Mouse (Mus musculus) erythroblast, embryonic 14.5 days (primary cell): ENCODE data around the gene Adamtsl4. TPM values are rescaled to one million over a fixed set of nuclear protein-coding genes. Genes with fewer than 3 reads are reported as not detected.
"Not testable (repeated sequence)": the region's sequence is repeated elsewhere in the genome, so short reads cannot be mapped to it uniquely, and the experiment has no call there.

Experiments
- H3K27me3 ChIP-seq: 2 replicates; pipeline ENCODE4 v1.6.1; 2012; ENCODE audit warnings: inconsistent platforms; ENCODE audit not compliant: control insufficient read depth
- H3K36me3 ChIP-seq: 2 replicates; pipeline ENCODE4 v1.6.1; 2012; ENCODE audit warnings: mild to moderate bottlenecking, inconsistent platforms; ENCODE audit not compliant: control insufficient read depth
- H3K4me1 ChIP-seq: 2 replicates; pipeline ENCODE4 v1.6.1; 2012; ENCODE audit warnings: inconsistent platforms; ENCODE audit not compliant: control insufficient read depth
- H3K4me3 ChIP-seq: replicated peaks from 2 replicates; pipeline ENCODE3; 2012; ENCODE audit warnings: moderate library complexity, mild to moderate bottlenecking, inconsistent platforms
- H3K9me3 ChIP-seq: 2 replicates; pipeline ENCODE4 v1.6.1; 2012; ENCODE audit warnings: low read length, inconsistent platforms, mixed read lengths; ENCODE audit not compliant: control insufficient read depth
- GATA1 ChIP-seq: IDR thresholded peaks from 2 replicates; pipeline ENCODE4 v1.6.1; 2012; ENCODE audit warnings: low read length, inconsistent platforms, mixed read lengths
- TAL1 ChIP-seq: IDR thresholded peaks from 3 replicates; pipeline ENCODE4 v1.6.1; 2012; ENCODE audit warnings: low read length, inconsistent platforms, mixed read lengths
- polyA plus RNA-seq: library from polyadenylated mRNA; stranded (reverse); fragments of >175 nt; gene quantifications from 2 replicates; pipeline ENCODE4 v1.2.3, GENCODE M21; 2012

Gene Adamtsl4
- polyA plus RNA-seq, 1 experiment: 0.22 TPM

GRCm38 (mm10) chr3:95659948-95660347 is 27.8 kb downstream of the Adamtsl4 start:
- no peaks in the 10 kb centered on the region for H3K9me3 ChIP-seq
- peaks cover 67% of the 10 kb centered on the region for H3K4me1 ChIP-seq
- peaks cover 70% of the 10 kb centered on the region for H3K36me3 ChIP-seq
- H3K4me3 ChIP-seq: peak overlapping the region; percentile 79
- no peak for TF ChIP-seq TAL1
- TF ChIP-seq GATA1: no peak
- H3K27me3 ChIP-seq: no peaks in the 10 kb centered on the region

GRCm38 (mm10) chr3:95658868-95659712 is 28.6 kb downstream of the Adamtsl4 start:
- peaks cover 58% of the 10 kb centered on the region for H3K4me1 ChIP-seq
- no peaks in the 10 kb centered on the region for H3K27me3 ChIP-seq
- no peaks in the 10 kb centered on the region for H3K9me3 ChIP-seq
- TF ChIP-seq TAL1 (no peak), GATA1 (no peak)
- peak overlapping the region; percentile 79 for H3K4me3 ChIP-seq
- peaks cover 61% of the 10 kb centered on the region for H3K36me3 ChIP-seq

- no peaks in the 10 kb centered on the region for H3K9me3 ChIP-seq
- H3K4me1 ChIP-seq: peaks cover 54% of the 10 kb centered on the region
- TF ChIP-seq GATA1: no peak
- no peak for TF ChIP-seq TAL1
- peak within 1 kb of the TSS; percentile 79 for H3K4me3 ChIP-seq
- H3K27me3 ChIP-seq: no peaks in the 10 kb centered on the region
- H3K36me3 ChIP-seq: peaks cover 54% of the 10 kb centered on the region
Measured at GRCm38 (mm10) chr3:95658236-95658867, 29.4 kb downstream of the Adamtsl4 start, which contains the start of gene Mcl1. Gene Mcl1, plus strand, starts transcription at chr3:95658788.

GRCm38 (mm10) chr3:95657711-95658110 is 30.0 kb downstream of the Adamtsl4 start:
- Histone ChIP-seq H3K9me3 (no peaks in the 10 kb centered on the region), H3K4me3 (peak overlapping the region; percentile 79), H3K27me3 (no peaks in the 10 kb centered on the region), H3K4me1 (peaks cover 50% of the 10 kb centered on the region), H3K36me3 (peaks cover 47% of the 10 kb centered on the region)
- TF ChIP-seq TAL1 (no peak), GATA1 (no peak)

- no peak for TF ChIP-seq GATA1
- Histone ChIP-seq H3K36me3 (peaks cover 41% of the 10 kb centered on the region), H3K4me3 (peak overlapping the region; percentile 79), H3K27me3 (no peaks in the 10 kb centered on the region), H3K4me1 (peaks cover 48% of the 10 kb centered on the region), H3K9me3 (no peaks in the 10 kb centered on the region)
Measured at GRCm38 (mm10) chr3:95657108-95657507, 30.6 kb downstream of the Adamtsl4 start.

GRCm38 (mm10) chr3:95655437-95655836 is 32.3 kb downstream of the Adamtsl4 start:
- TF ChIP-seq TAL1: no peak
- no peak for TF ChIP-seq GATA1
- H3K36me3 ChIP-seq: peaks cover 25% of the 10 kb centered on the region
- no peaks in the 10 kb centered on the region for H3K27me3 ChIP-seq
- no peaks in the 10 kb centered on the region for H3K9me3 ChIP-seq
- H3K4me1 ChIP-seq: peaks cover 45% of the 10 kb centered on the region
- H3K4me3 ChIP-seq: no peak overlapping the region

- not testable (repeated sequence) for H3K9me3 ChIP-seq, H3K27me3 ChIP-seq, H3K4me3 ChIP-seq
- peaks cover 45% of the 10 kb centered on the region for H3K4me1 ChIP-seq
- H3K36me3 ChIP-seq: peaks cover 14% of the 10 kb centered on the region
Measured at GRCm38 (mm10) chr3:95654371-95654770, 33.3 kb downstream of the Adamtsl4 start.

- Histone ChIP-seq H3K4me1 (peaks cover 45% of the 10 kb centered on the region), H3K4me3 (no peak overlapping the region), H3K27me3 (no peaks in the 10 kb centered on the region), H3K36me3 (peaks cover 10% of the 10 kb centered on the region), H3K9me3 (no peaks in the 10 kb centered on the region)
- TF ChIP-seq GATA1 (no peak), TAL1 (no peak)
Measured at GRCm38 (mm10) chr3:95653473-95654034, 34.2 kb downstream of the Adamtsl4 start.

GRCm38 (mm10) chr3:95652871-95653270 is 34.8 kb downstream of the Adamtsl4 start:
- TF ChIP-seq GATA1: no peak
- Histone ChIP-seq H3K4me3 (no peak overlapping the region), H3K27me3 (no peaks in the 10 kb centered on the region), H3K4me1 (peaks cover 42% of the 10 kb centered on the region), H3K9me3 (no peaks in the 10 kb centered on the region), H3K36me3 (peaks cover 12% of the 10 kb centered on the region)
